Mouse (Mus musculus) lung, adult 2 months (tissue): ENCODE measurements at regions not wholly inside any gene's neighbourhood (a gene's known extent, or its start where the extent isn't known, plus 50 kb on each side); places are given as distances from the start of the nearest gene placed in this dataset.

ENCODE experiments used
- CTCF ChIP-seq: fragments of 200-500 bp; IDR thresholded peaks from 2 replicates; pipeline ENCODE4 v1.5.1; 2011; ENCODE audit warnings: mild to moderate bottlenecking, low read length, control low read depth; ENCODE audit not compliant: insufficient read depth
- POLR2A ChIP-seq: fragments of 200-500 bp; IDR thresholded peaks from 2 replicates; pipeline ENCODE4 v1.6.1; 2011; ENCODE audit warnings: low read depth, mild to moderate bottlenecking, control low read depth, low read length, borderline replicate concordance; ENCODE audit errors: extremely low read depth

- no peak for TF ChIP-seq POLR2A
- TF ChIP-seq CTCF: no peak
These were observed 76.3 kb upstream of the Wnt4 start for GRCm38 (mm10) chr4:137200968-137201367.
